Mouse (Mus musculus) embryonic facial prominence, embryonic 10.5 days (tissue): ENCODE measurements around the gene CN725425. TPM values are rescaled to one million over a fixed set of nuclear protein-coding genes. Genes with fewer than 3 reads are reported as not detected.

Experiments used
- DNase-seq: peaks from one replicate; pipeline ENCODE4 v3.0.0-alpha.2; 2017; ENCODE audit warnings: low spot score
- H3K27ac ChIP-seq: fragments of 300-500 bp; sonication (generic); replicated peaks from 2 replicates; pipeline ENCODE4 v1.5.1; 2016; ENCODE audit warnings: mild to moderate bottlenecking
- H3K27me3 ChIP-seq: fragments of 300-500 bp; sonication (generic); replicated peaks from 2 replicates; pipeline ENCODE4 v1.6.1; 2016; ENCODE audit warnings: low read depth, mild to moderate bottlenecking; ENCODE audit not compliant: poor library complexity, severe bottlenecking
- H3K36me3 ChIP-seq: fragments of 300-500 bp; sonication (generic); replicated peaks from 2 replicates; pipeline ENCODE4 v1.6.1; 2016; ENCODE audit warnings: mild to moderate bottlenecking, moderate library complexity
- H3K4me1 ChIP-seq: fragments of 300-500 bp; sonication (generic); 2 replicates; pipeline ENCODE4 v1.6.1; 2016
- H3K4me3 ChIP-seq: fragments of 300-500 bp; sonication (generic); 2 replicates; pipeline ENCODE4 v1.5.1; 2016; ENCODE audit warnings: mild to moderate bottlenecking, moderate library complexity
- H3K9me3 ChIP-seq: fragments of 300-500 bp; sonication (generic); 2 replicates; pipeline ENCODE4 v1.6.1; 2016; ENCODE audit warnings: mild to moderate bottlenecking
- WGBS: fragments of 180-500 bp; shearing (Covaris S2); methylation state at CpG from one replicate; pipeline ENCODE4 v1.1.7; 2016; 5-methylcytosine and 5-hydroxymethylcytosine counted together
- polyA plus RNA-seq: library from polyadenylated mRNA; unstranded; fragments of >200 nt; fragmentation: Nextera tagmentation; extraction: Ambion mirVana; gene quantifications from 2 replicates; pipeline ENCODE4 v1.2.1, GENCODE M21; 2016

CN725425 gene
- polyA plus RNA-seq, result not detected in 2 replicates

- Histone ChIP-seq H3K4me1 (no peaks in the 10 kb centered on the region), H3K9me3 (no peaks in the 10 kb centered on the region), H3K27me3 (no peaks in the 10 kb centered on the region), H3K4me3 (no peak within 1 kb of the TSS), H3K36me3 (no peaks in the 10 kb centered on the region), H3K27ac (no peak within 1 kb of the TSS)
- 93% methylated on average over 30 of the region's 30 CpGs for WGBS
- DNase-seq, result no peak
Observed at GRCm38 (mm10) chr15:91199256-91199905, at the start of gene CN725425. TSS of gene CN725425 (plus strand) at chr15:91199494.

- Histone ChIP-seq H3K36me3 (peaks cover 59% of the 10 kb centered on the region), H3K4me1 (no peaks in the 10 kb centered on the region), H3K27me3 (no peaks in the 10 kb centered on the region), H3K27ac (no peak overlapping the region), H3K9me3 (peaks cover 14% of the 10 kb centered on the region), H3K4me3 (no peak overlapping the region)
- no peak for DNase-seq
- WGBS, result 88% methylated on average over 1 of the region's 1 CpGs
Observed at GRCm38 (mm10) chr15:91152592-91152991, 46.7 kb upstream of the CN725425 start.

- Histone ChIP-seq H3K27ac (no peak overlapping the region), H3K27me3 (no peaks in the 10 kb centered on the region), H3K4me3 (no peak overlapping the region), H3K36me3 (peaks cover 55% of the 10 kb centered on the region), H3K9me3 (peaks cover 14% of the 10 kb centered on the region), H3K4me1 (no peaks in the 10 kb centered on the region)
- no peak for DNase-seq
- 79% methylated on average over 3 of the region's 3 CpGs for WGBS
Observed at GRCm38 (mm10) chr15:91153311-91153710, 46.0 kb upstream of the CN725425 start.

- Histone ChIP-seq H3K9me3 (peaks cover 1% of the 10 kb centered on the region; the same call in 1 of the 2 replicates), H3K4me3 (no peak overlapping the region), H3K27ac (no peak overlapping the region), H3K27me3 (no peaks in the 10 kb centered on the region), H3K36me3 (peaks cover 21% of the 10 kb centered on the region), H3K4me1 (0 out of 2 replicates have a peak, but pooled peaks cover 2% of the 10 kb centered on the region)
- no peak for DNase-seq
- 90% methylated on average over 5 of the region's 5 CpGs for WGBS
Observed at GRCm38 (mm10) chr15:91161153-91161552, 38.1 kb upstream of the CN725425 start.

- Histone ChIP-seq H3K4me1 (0 out of 2 replicates have a peak, but pooled peaks cover 2% of the 10 kb centered on the region), H3K27me3 (no peaks in the 10 kb centered on the region), H3K27ac (no peak overlapping the region), H3K36me3 (peaks cover 4% of the 10 kb centered on the region; the same call in 1 of the 2 replicates), H3K4me3 (no peak overlapping the region), H3K9me3 (no peaks in the 10 kb centered on the region)
- WGBS, result 85% methylated on average over 2 of the region's 2 CpGs
- DNase-seq, result no peak
Observed at GRCm38 (mm10) chr15:91163454-91163853, 35.8 kb upstream of the CN725425 start.

- H3K9me3 ChIP-seq, result no peaks in the 10 kb centered on the region
- H3K4me3 ChIP-seq, result no peak overlapping the region
- no peak overlapping the region for H3K27ac ChIP-seq
- peak; percentile 30 for DNase-seq
- 4% methylated on average over 5 of the region's 5 CpGs for WGBS
- no peaks in the 10 kb centered on the region for H3K27me3 ChIP-seq
- 0 out of 2 replicates have a peak, but pooled peaks cover 2% of the 10 kb centered on the region for H3K4me1 ChIP-seq
- H3K36me3 ChIP-seq, result no peaks in the 10 kb centered on the region
Observed at GRCm38 (mm10) chr15:91165021-91165420, 34.3 kb upstream of the CN725425 start.

GRCm38 (mm10) chr15:91167850-91168562 is 31.3 kb upstream of the CN725425 start:
- H3K4me1 ChIP-seq, result peaks cover 19% of the 10 kb centered on the region
- H3K4me3 ChIP-seq, result no peak overlapping the region
- DNase-seq, result no peak
- 90% methylated on average over 13 of the region's 13 CpGs for WGBS
- H3K36me3 ChIP-seq, result no peaks in the 10 kb centered on the region
- no peak overlapping the region for H3K27ac ChIP-seq
- H3K27me3 ChIP-seq, result no peaks in the 10 kb centered on the region
- H3K9me3 ChIP-seq, result no peaks in the 10 kb centered on the region

GRCm38 (mm10) chr15:91170602-91171328 is 28.5 kb upstream of the CN725425 start:
- H3K27me3 ChIP-seq, result no peaks in the 10 kb centered on the region
- no peak overlapping the region for H3K27ac ChIP-seq
- no peak overlapping the region for H3K4me3 ChIP-seq
- H3K36me3 ChIP-seq, result no peaks in the 10 kb centered on the region
- H3K9me3 ChIP-seq, result no peaks in the 10 kb centered on the region
- H3K4me1 ChIP-seq, result peaks cover 17% of the 10 kb centered on the region
- DNase-seq, result no peak
- WGBS, result 85% methylated on average over 9 of the region's 9 CpGs

- WGBS, result 83% methylated on average over 4 of the region's 4 CpGs
- peak overlapping the region; percentile 59 for H3K27ac ChIP-seq
- H3K36me3 ChIP-seq, result no peaks in the 10 kb centered on the region
Observed at GRCm38 (mm10) chr15:91171332-91171731, 28.0 kb upstream of the CN725425 start.

GRCm38 (mm10) chr15:91172193-91172592 is 27.1 kb upstream of the CN725425 start:
- Histone ChIP-seq H3K27ac (no peak overlapping the region), H3K4me3 (no peak overlapping the region), H3K4me1 (peaks cover 17% of the 10 kb centered on the region), H3K36me3 (no peaks in the 10 kb centered on the region), H3K9me3 (no peaks in the 10 kb centered on the region), H3K27me3 (no peaks in the 10 kb centered on the region)
- DNase-seq, result no peak
- WGBS, result 61% methylated on average over 4 of the region's 4 CpGs

More at GRCm38 (mm10) chr15:91171332-91171731, 28.0 kb upstream of the CN725425 start:
- Histone ChIP-seq H3K4me3 (no peak overlapping the region), H3K27me3 (no peaks in the 10 kb centered on the region), H3K4me1 (peaks cover 17% of the 10 kb centered on the region), H3K9me3 (no peaks in the 10 kb centered on the region)
- DNase-seq, result no peak

- no peak for DNase-seq
- Histone ChIP-seq H3K36me3 (no peaks in the 10 kb centered on the region), H3K9me3 (no peaks in the 10 kb centered on the region), H3K27me3 (no peaks in the 10 kb centered on the region), H3K27ac (no peak overlapping the region), H3K4me1 (0 out of 2 replicates have a peak, but pooled peaks cover 3% of the 10 kb centered on the region), H3K4me3 (no peak overlapping the region)
- 79% methylated on average over 9 of the region's 9 CpGs for WGBS
Observed at GRCm38 (mm10) chr15:91178656-91179314, 20.5 kb upstream of the CN725425 start.
